Mouse (Mus musculus) cerebellum, adult 2 months (tissue): ENCODE results near the gene Rhbdf2.

ENCODE experiments used
- CTCF ChIP-seq: fragments of 200-500 bp; IDR thresholded peaks from 2 replicates; pipeline ENCODE4 v1.5.1; 2011; ENCODE audit warnings: low read depth, mild to moderate bottlenecking, control low read depth, low read length, moderate library complexity, borderline replicate concordance; ENCODE audit not compliant: insufficient read depth
- POLR2A ChIP-seq: fragments of 200-500 bp; IDR thresholded peaks from 2 replicates; pipeline ENCODE4 v1.6.1; 2011; ENCODE audit warnings: low read length, control low read depth, borderline replicate concordance; ENCODE audit not compliant: insufficient read depth

DNA sequence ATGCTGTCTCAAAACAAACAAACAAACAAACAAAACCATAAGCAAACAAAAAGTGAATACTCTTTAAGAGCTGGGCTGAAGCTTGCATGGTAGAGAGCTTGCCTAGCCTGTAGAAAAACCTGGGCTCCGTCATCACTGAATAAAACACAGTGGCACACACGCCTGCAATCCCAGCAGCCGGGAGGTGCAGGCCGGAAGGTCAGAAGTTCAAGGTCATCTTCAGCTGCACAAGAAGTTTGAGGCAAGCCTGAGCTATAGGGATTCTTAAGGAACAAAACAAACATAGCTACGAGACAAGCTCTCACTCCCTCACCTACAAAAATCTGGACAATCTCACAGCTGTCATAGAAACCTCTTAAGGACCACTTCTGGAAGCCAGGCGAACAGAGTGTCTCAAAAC is 41.1 kb downstream of the Rhbdf2 start:
- TF ChIP-seq CTCF = no peak
- no peak for TF ChIP-seq POLR2A
